Mouse (Mus musculus) liver, postnatal 0 days (tissue): ENCODE measurements around the gene Slc30a7. TPM values are rescaled to one million over a fixed set of nuclear protein-coding genes. Genes with fewer than 3 reads are reported as not detected.

ENCODE experiments used
- ATAC-seq: fragments of 200-750 bp; cut with Nextera tagmentation; 2 replicates; pipeline ENCODE4 v1.8.0; 2017; ENCODE audit warnings: mild to moderate bottlenecking, moderate library complexity
- DNase-seq: peaks from one replicate; pipeline ENCODE4 v3.0.0-alpha.2; 2016
- H3K27ac ChIP-seq: fragments of 300-500 bp; sonication (generic); 2 replicates; pipeline ENCODE4 v1.5.1; 2014; ENCODE audit warnings: antibody characterized with exemption, moderate library complexity, mild to moderate bottlenecking, low read depth
- H3K27me3 ChIP-seq: fragments of 300-500 bp; sonication (generic); 2 replicates; pipeline ENCODE4 v1.6.1; 2014; ENCODE audit warnings: low read length, control low read depth, mixed read lengths; ENCODE audit not compliant: insufficient read depth
- H3K36me3 ChIP-seq: fragments of 300-500 bp; sonication (generic); replicated peaks from 2 replicates; pipeline ENCODE4 v1.6.1; 2014; ENCODE audit warnings: mild to moderate bottlenecking, control low read depth, low read length, moderate library complexity, mixed read lengths; ENCODE audit not compliant: insufficient read depth
- H3K4me1 ChIP-seq: fragments of 300-500 bp; sonication (generic); 2 replicates; pipeline ENCODE4 v1.6.1; 2014; ENCODE audit warnings: antibody characterized with exemption, mild to moderate bottlenecking, control low read depth; ENCODE audit not compliant: insufficient read depth
- H3K4me2 ChIP-seq: fragments of 300-500 bp; sonication (generic); 2 replicates; pipeline ENCODE4 v1.6.1; 2014; ENCODE audit warnings: low read depth, mild to moderate bottlenecking, low read length, moderate library complexity, mixed read lengths
- H3K4me3 ChIP-seq: fragments of 300-500 bp; sonication (generic); 2 replicates; pipeline ENCODE4 v1.5.1; 2014; ENCODE audit warnings: low read depth, low read length
- H3K9ac ChIP-seq: fragments of 300-500 bp; sonication (generic); replicated peaks from 2 replicates; pipeline ENCODE4 v1.6.1; 2014; ENCODE audit warnings: mild to moderate bottlenecking, moderate library complexity
- H3K9me3 ChIP-seq: fragments of 300-500 bp; sonication (generic); 2 replicates; pipeline ENCODE4 v1.6.1; 2016; ENCODE audit warnings: mild to moderate bottlenecking, control low read depth, low read length, mixed read lengths
- CTCF ChIP-seq: sonication (generic); IDR thresholded peaks from 2 replicates; pipeline ENCODE4 v1.5.1; 2016; ENCODE audit warnings: antibody characterized with exemption, low read depth
- EP300 ChIP-seq: IDR thresholded peaks from 2 replicates; pipeline ENCODE4 v1.6.1; 2016; ENCODE audit warnings: antibody characterized with exemption, low read depth, mild to moderate bottlenecking
- WGBS: fragments of 180-500 bp; shearing (Covaris S2); extraction: QIAGEN DNeasy Blood & Tissue Kit; methylation state at CpG from one replicate; pipeline ENCODE4 v1.1.7; 2014; ENCODE audit not compliant: insufficient replicate concordance; 5-methylcytosine and 5-hydroxymethylcytosine counted together
- polyA plus RNA-seq: library from polyadenylated mRNA; unstranded; fragments of >200 nt; fragmentation: Nextera tagmentation; extraction: Ambion mirVana; gene quantifications from 2 replicates; pipeline ENCODE4 v1.2.1, GENCODE M21; 2015

The Slc30a7 gene
- polyA plus RNA-seq, 1 experiment from 2014 or later, result 14.2 TPM

- DNase-seq (peak; percentile 28), ATAC-seq (peak; percentile 66)
- TF ChIP-seq CTCF, result no peak
- TF ChIP-seq EP300, result no peak
- Histone ChIP-seq H3K4me3 (no peak overlapping the region), H3K9ac (no peak overlapping the region), H3K4me1 (0 out of 2 replicates have a peak, but pooled peaks cover 5% of the 10 kb centered on the region), H3K27ac (peak overlapping the region; percentile 29; the same call in 1 of the 2 replicates), H3K9me3 (peaks cover 5% of the 10 kb centered on the region), H3K4me2 (peak overlapping the region; percentile 9; the same call in 1 of the 2 replicates), H3K36me3 (peaks cover 13% of the 10 kb centered on the region), H3K27me3 (no peaks in the 10 kb centered on the region)
- WGBS, result 66% methylated on average over 10 of the region's 10 CpGs
Observed at GRCm38 (mm10) chr3:115993025-115993424, 14.2 kb downstream of the Slc30a7 start.

DNA sequence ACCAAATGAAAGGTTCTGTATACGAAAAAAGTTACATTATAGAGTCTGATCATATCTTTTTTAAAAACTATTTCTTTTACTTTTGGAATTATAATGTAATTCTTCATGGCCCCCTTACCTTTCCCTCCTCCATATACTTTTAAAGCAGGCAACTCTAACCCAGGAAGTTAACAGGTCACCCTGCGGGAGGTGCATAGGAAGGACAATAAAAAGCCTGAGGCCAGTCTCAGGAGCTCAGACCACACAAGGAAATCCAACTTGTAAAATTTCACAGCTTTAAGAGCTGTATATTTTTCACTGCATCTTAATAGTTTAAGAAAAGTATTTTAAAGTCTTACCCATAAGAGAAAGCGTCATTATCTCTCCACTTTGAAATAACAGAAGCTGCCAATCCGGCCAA, 14.6 kb downstream of the Slc30a7 start:
- TF ChIP-seq EP300, result no peak
- Histone ChIP-seq H3K9ac (no peak overlapping the region), H3K27me3 (no peaks in the 10 kb centered on the region), H3K36me3 (peaks cover 9% of the 10 kb centered on the region), H3K4me2 (no peak overlapping the region; the same call in 1 of the 2 replicates), H3K27ac (peak overlapping the region; percentile 29; the same call in 1 of the 2 replicates), H3K4me3 (no peak overlapping the region), H3K4me1 (0 out of 2 replicates have a peak, but pooled peaks cover 5% of the 10 kb centered on the region), H3K9me3 (peaks cover 3% of the 10 kb centered on the region; the same call in 1 of the 2 replicates)
- DNase-seq (no peak), ATAC-seq (no peak)
- 63% methylated on average over 4 of the region's 4 CpGs for WGBS

GRCm38 (mm10) chr3:115992103-115992502, 15.1 kb downstream of the Slc30a7 start:
- 35% methylated on average over 4 of the region's 4 CpGs for WGBS
- peaks cover 2% of the 10 kb centered on the region; the same call in 1 of the 2 replicates for H3K9me3 ChIP-seq
- 0 out of 2 replicates have a peak, but pooled peaks cover 5% of the 10 kb centered on the region for H3K4me1 ChIP-seq
- H3K27me3 ChIP-seq, result no peaks in the 10 kb centered on the region
- DNase-seq (no peak), ATAC-seq (no peak)
- peaks cover 13% of the 10 kb centered on the region for H3K36me3 ChIP-seq
- H3K4me3 ChIP-seq, result no peak overlapping the region
- TF ChIP-seq CTCF (no peak), EP300 (no peak)
- H3K4me2 ChIP-seq, result no peak overlapping the region
- H3K27ac ChIP-seq, result no peak overlapping the region
- no peak overlapping the region for H3K9ac ChIP-seq

GRCm38 (mm10) chr3:115985183-115985892, 21.9 kb downstream of the Slc30a7 start:
- H3K4me1 ChIP-seq, result no peaks in the 10 kb centered on the region
- no peak overlapping the region for H3K9ac ChIP-seq
- TF ChIP-seq EP300, result no peak
- no peak for TF ChIP-seq CTCF
- ATAC-seq, result peak; percentile 27; the same call in 1 of the 2 replicates
- DNase-seq, result peak; percentile 24
- no peaks in the 10 kb centered on the region for H3K27me3 ChIP-seq
- no peak overlapping the region for H3K4me3 ChIP-seq
- 43% methylated on average over 9 of the region's 9 CpGs for WGBS
- no peaks in the 10 kb centered on the region for H3K9me3 ChIP-seq
- peaks cover 33% of the 10 kb centered on the region for H3K36me3 ChIP-seq
- H3K4me2 ChIP-seq, result no peak overlapping the region
- H3K27ac ChIP-seq, result no peak overlapping the region

DNA sequence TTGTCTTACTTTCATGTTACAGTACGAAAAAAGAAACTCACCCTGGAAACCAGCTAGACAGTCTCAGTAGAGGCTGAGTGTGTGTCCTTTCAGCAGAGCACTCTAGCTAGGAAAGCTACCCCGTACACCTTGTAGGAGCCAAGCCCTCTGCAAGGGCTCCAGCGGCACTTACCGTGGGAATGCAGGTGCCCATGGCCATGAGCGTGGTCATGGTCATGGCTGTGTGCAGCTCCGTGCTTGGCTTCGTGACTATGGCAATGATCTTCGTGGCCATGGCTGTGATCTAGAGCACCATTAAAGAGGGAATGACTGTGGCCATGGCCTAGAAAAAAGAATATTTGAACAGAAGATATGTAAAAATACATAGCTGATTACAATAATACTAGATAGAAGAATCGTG, 22.6 kb downstream of the Slc30a7 start:
- Histone ChIP-seq H3K36me3 (peaks cover 36% of the 10 kb centered on the region), H3K9ac (no peak overlapping the region), H3K27ac (no peak overlapping the region), H3K4me3 (no peak overlapping the region), H3K27me3 (no peaks in the 10 kb centered on the region), H3K4me1 (no peaks in the 10 kb centered on the region), H3K4me2 (no peak overlapping the region), H3K9me3 (no peaks in the 10 kb centered on the region)
- DNase-seq (no peak), ATAC-seq (no peak)
- no peak for TF ChIP-seq CTCF
- 90% methylated on average over 9 of the region's 9 CpGs for WGBS

GRCm38 (mm10) chr3:115983217-115983616, 24.0 kb downstream of the Slc30a7 start:
- TF ChIP-seq EP300 (no peak), CTCF (no peak)
- DNase-seq (no peak), ATAC-seq (no peak)
- 88% methylated on average over 8 of the region's 8 CpGs for WGBS
- no peak overlapping the region for H3K4me2 ChIP-seq
- no peak overlapping the region for H3K4me3 ChIP-seq
- no peak overlapping the region for H3K9ac ChIP-seq
- no peaks in the 10 kb centered on the region for H3K9me3 ChIP-seq
- H3K36me3 ChIP-seq, result peaks cover 35% of the 10 kb centered on the region
- H3K27ac ChIP-seq, result no peak overlapping the region
- no peaks in the 10 kb centered on the region for H3K27me3 ChIP-seq
- H3K4me1 ChIP-seq, result no peaks in the 10 kb centered on the region
